Mouse (Mus musculus) left cerebral cortex, adult 18-20 months (tissue): ENCODE results near the gene Trdn. TPM values are rescaled to one million over a fixed set of nuclear protein-coding genes. Genes with fewer than 3 reads are reported as not detected.

Source experiments
- DNase-seq, 2 experiments: peaks; one replicate each; pipeline ENCODE4 v3.0.0; 2021 to 2022; ENCODE audit warnings: low spot score in 2 of 2, mixed read lengths in 1 of 2
- total RNA-seq, 2 experiments: library from RNA; stranded (reverse); gene quantifications; 2 replicates each; pipeline ENCODE4 v1.2.3; 2021

The Trdn gene
- total RNA-seq, 2 experiments from 2014 or later = 0.46 to 0.59 TPM

DNA sequence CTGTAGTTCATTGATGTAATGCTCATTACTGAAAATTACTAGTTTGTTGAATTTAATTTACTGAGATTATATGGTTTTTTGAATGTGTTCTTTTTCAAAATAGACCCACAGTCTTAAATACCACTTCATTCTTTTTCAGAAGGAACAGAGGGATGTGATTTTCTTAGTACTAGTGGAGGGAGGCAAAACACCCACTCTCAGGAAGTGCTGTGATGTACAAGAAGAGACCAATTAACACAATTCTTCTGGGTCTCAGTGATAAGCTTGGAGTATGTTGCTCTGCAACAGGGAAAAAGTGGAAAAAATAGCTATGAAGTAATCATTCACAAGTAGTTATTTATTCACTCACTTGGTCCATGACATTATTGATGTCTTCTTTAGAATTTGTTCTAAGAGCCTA lies 286.2 kb downstream of the Trdn start:
- no peak for DNase-seq

DNA sequence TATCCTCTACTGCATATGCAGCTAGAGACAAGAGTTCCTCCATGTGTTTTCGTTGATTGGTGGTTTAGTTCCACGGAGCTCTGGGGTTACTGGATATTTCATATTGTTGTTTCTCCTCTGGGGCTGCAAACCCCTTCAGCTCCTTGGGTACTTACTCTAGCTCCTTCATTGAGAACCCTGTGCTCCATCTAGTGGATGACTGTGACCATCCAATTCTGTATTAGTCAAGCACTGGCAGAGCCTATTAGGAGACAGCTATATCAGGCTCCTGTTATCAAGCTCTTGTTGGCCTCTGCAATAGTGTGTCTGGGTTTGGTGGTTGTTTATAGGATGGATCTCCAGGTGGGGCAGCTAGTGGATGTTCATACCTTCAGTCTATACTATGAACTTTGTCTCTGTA lies 290.2 kb downstream of the Trdn start:
- DNase-seq = no peak

DNA sequence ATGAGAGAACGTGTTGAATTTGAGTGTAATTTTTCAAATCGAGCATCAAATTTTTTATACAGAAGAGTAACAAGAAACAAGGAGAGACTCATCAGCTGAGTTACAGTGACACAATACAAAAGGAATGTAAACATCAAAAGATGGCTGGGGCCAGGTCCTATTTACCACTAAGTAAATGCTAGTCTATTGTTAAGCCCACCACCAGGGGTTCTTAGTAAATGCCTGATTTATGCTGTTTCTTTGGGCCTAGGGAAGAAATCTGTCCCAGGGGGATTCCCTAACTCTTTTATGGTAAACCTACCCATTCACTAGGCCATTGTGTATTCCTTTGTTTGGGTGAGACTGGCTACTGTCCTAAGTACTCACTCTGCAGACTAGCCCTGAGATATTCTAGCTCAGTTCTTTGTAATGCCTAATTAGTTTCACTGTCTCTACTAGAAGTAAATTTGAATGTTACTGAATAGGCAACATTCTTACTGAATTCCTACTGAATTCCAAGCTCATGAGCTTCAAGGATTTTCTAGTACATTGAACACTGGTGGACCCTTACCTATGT lies 295.2 kb downstream of the Trdn start:
- DNase-seq = no peak

Other genes starting within 250 kb of the Trdn start
- 10 to 100 TPM; 23.5 to 29.3 TPM for gene Nkain2, start 190.1 kb upstream of the Trdn start, total RNA-seq